Mouse (Mus musculus) heart, embryonic 15.5 days (tissue): Measurements from ENCODE around the gene Irak1bp1. TPM values are rescaled to one million over a fixed set of nuclear protein-coding genes. Genes with fewer than 3 reads are reported as not detected.

Experiments used
- ATAC-seq: fragments of 200-750 bp; cut with Nextera tagmentation; replicated peaks from 2 replicates; pipeline ENCODE4 v1.8.0; 2017; ENCODE audit warnings: low read depth, moderate TSS enrichment; ENCODE audit not compliant: insufficient number of reproducible peaks, insufficient read depth, low FRiP score
- H3K27ac ChIP-seq: fragments of 300-500 bp; sonication (generic); 2 replicates; pipeline ENCODE4 v1.5.1; 2015; ENCODE audit warnings: mild to moderate bottlenecking, inconsistent platforms
- H3K27me3 ChIP-seq: fragments of 300-500 bp; sonication (generic); 2 replicates; pipeline ENCODE4 v1.6.1; 2015; ENCODE audit warnings: inconsistent platforms
- H3K36me3 ChIP-seq: fragments of 300-500 bp; sonication (generic); 2 replicates; pipeline ENCODE4 v1.6.1; 2015; ENCODE audit warnings: mild to moderate bottlenecking, inconsistent platforms
- H3K4me1 ChIP-seq: fragments of 300-500 bp; sonication (generic); replicated peaks from 2 replicates; pipeline ENCODE4 v1.6.1; 2015; ENCODE audit warnings: inconsistent platforms
- H3K4me2 ChIP-seq: fragments of 300-500 bp; sonication (generic); 2 replicates; pipeline ENCODE4 v1.6.1; 2015; ENCODE audit warnings: inconsistent platforms, mild to moderate bottlenecking, moderate library complexity
- H3K4me3 ChIP-seq: fragments of 300-500 bp; sonication (generic); 2 replicates; pipeline ENCODE4 v1.5.1; 2015; ENCODE audit warnings: mild to moderate bottlenecking, inconsistent platforms
- H3K9ac ChIP-seq: fragments of 300-500 bp; sonication (generic); 2 replicates; pipeline ENCODE4 v1.6.1; 2015; ENCODE audit warnings: mild to moderate bottlenecking, inconsistent platforms
- H3K9me3 ChIP-seq: fragments of 300-500 bp; sonication (generic); replicated peaks from 2 replicates; pipeline ENCODE4 v1.6.1; 2016; ENCODE audit warnings: inconsistent platforms
- WGBS: fragments of 180-500 bp; shearing (Covaris S2); methylation state at CpG from one replicate; pipeline ENCODE4 v1.1.7; 2015; ENCODE audit warnings: mixed read lengths; 5-methylcytosine and 5-hydroxymethylcytosine counted together
- polyA plus RNA-seq: library from polyadenylated mRNA; unstranded; fragments of >200 nt; fragmentation: Nextera tagmentation; extraction: Ambion mirVana; gene quantifications from 2 replicates; pipeline ENCODE4 v1.2.1, GENCODE M21; 2015

Gene Irak1bp1
- polyA plus RNA-seq, 1 experiment from 2014 or later: 11.3 TPM

- H3K27me3 ChIP-seq: no peaks in the 10 kb centered on the region
These were observed 6.6 kb downstream of the Irak1bp1 start for GRCm38 (mm10) chr9:82835921-82836320.

GRCm38 (mm10) chr9:82842671-82843070 is 13.3 kb downstream of the Irak1bp1 start:
- H3K4me1 ChIP-seq: no peaks in the 10 kb centered on the region
- ATAC-seq: no peak
- H3K27ac ChIP-seq: no peak overlapping the region
- no peak overlapping the region for H3K4me3 ChIP-seq
- no peak overlapping the region for H3K4me2 ChIP-seq
- WGBS: 88% methylated on average over 4 of the region's 4 CpGs
- no peaks in the 10 kb centered on the region for H3K9me3 ChIP-seq
- no peaks in the 10 kb centered on the region for H3K27me3 ChIP-seq
- H3K9ac ChIP-seq: no peak overlapping the region
- no peaks in the 10 kb centered on the region for H3K36me3 ChIP-seq

More at GRCm38 (mm10) chr9:82835921-82836320, 6.6 kb downstream of the Irak1bp1 start:
- no peaks in the 10 kb centered on the region for H3K9me3 ChIP-seq
- no peaks in the 10 kb centered on the region for H3K4me1 ChIP-seq
- H3K27ac ChIP-seq: no peak overlapping the region
- H3K9ac ChIP-seq: no peak overlapping the region
- no peak overlapping the region for H3K4me3 ChIP-seq
- H3K36me3 ChIP-seq: no peaks in the 10 kb centered on the region
- WGBS: 75% methylated on average over 6 of the region's 6 CpGs
- ATAC-seq: no peak
- no peak overlapping the region for H3K4me2 ChIP-seq

GRCm38 (mm10) chr9:82854040-82854439 is 24.7 kb downstream of the Irak1bp1 start:
- WGBS: 41% methylated on average over 2 of the region's 2 CpGs

GRCm38 (mm10) chr9:82854973-82855614 is 25.8 kb downstream of the Irak1bp1 start:
- no peaks in the 10 kb centered on the region for H3K9me3 ChIP-seq
- no peaks in the 10 kb centered on the region for H3K36me3 ChIP-seq
- H3K4me1 ChIP-seq: peaks cover 8% of the 10 kb centered on the region; the same call in 1 of the 2 replicates
- H3K27me3 ChIP-seq: no peaks in the 10 kb centered on the region
- no peak overlapping the region for H3K27ac ChIP-seq
- H3K9ac ChIP-seq: no peak overlapping the region
- 19% methylated on average over 3 of the region's 3 CpGs for whole genome bisulfite sequencing
- H3K4me2 ChIP-seq: no peak overlapping the region
- ATAC-seq: no peak; the same call in 1 of the 2 replicates
- no peak overlapping the region for H3K4me3 ChIP-seq

More at GRCm38 (mm10) chr9:82854040-82854439, 24.7 kb downstream of the Irak1bp1 start:
- H3K4me1 ChIP-seq: peaks cover 8% of the 10 kb centered on the region; the same call in 1 of the 2 replicates
- no peak overlapping the region for H3K4me3 ChIP-seq
- no peak overlapping the region for H3K27ac ChIP-seq
- no peaks in the 10 kb centered on the region for H3K36me3 ChIP-seq
- H3K9me3 ChIP-seq: no peaks in the 10 kb centered on the region
- H3K4me2 ChIP-seq: no peak overlapping the region
- no peak for ATAC-seq
- no peak overlapping the region for H3K9ac ChIP-seq
- H3K27me3 ChIP-seq: no peaks in the 10 kb centered on the region

- Histone ChIP-seq H3K4me1 (peaks cover 8% of the 10 kb centered on the region; the same call in 1 of the 2 replicates), H3K27me3 (no peaks in the 10 kb centered on the region), H3K9ac (no peak overlapping the region), H3K27ac (no peak overlapping the region), H3K36me3 (no peaks in the 10 kb centered on the region), H3K4me3 (no peak overlapping the region), H3K9me3 (no peaks in the 10 kb centered on the region), H3K4me2 (no peak overlapping the region)
- 76% methylated on average over 4 of the region's 4 CpGs for WGBS
- ATAC-seq: no peak
These were observed 26.9 kb downstream of the Irak1bp1 start for GRCm38 (mm10) chr9:82856241-82856640.

GRCm38 (mm10) chr9:82860805-82861204 is 31.5 kb downstream of the Irak1bp1 start:
- Histone ChIP-seq H3K4me1 (no peaks in the 10 kb centered on the region), H3K36me3 (no peaks in the 10 kb centered on the region), H3K27me3 (no peaks in the 10 kb centered on the region), H3K9ac (no peak overlapping the region), H3K9me3 (no peaks in the 10 kb centered on the region), H3K4me3 (no peak overlapping the region), H3K4me2 (no peak overlapping the region), H3K27ac (no peak overlapping the region)
- ATAC-seq: no peak
- WGBS: 85% methylated on average over 2 of the region's 2 CpGs

- H3K4me3 ChIP-seq: no peak overlapping the region
- H3K9ac ChIP-seq: no peak overlapping the region
- WGBS: 68% methylated on average over 4 of the region's 4 CpGs
- H3K4me1 ChIP-seq: no peaks in the 10 kb centered on the region
- no peaks in the 10 kb centered on the region for H3K9me3 ChIP-seq
- H3K36me3 ChIP-seq: no peaks in the 10 kb centered on the region
- no peaks in the 10 kb centered on the region for H3K27me3 ChIP-seq
- no peak overlapping the region for H3K4me2 ChIP-seq
- no peak for ATAC-seq
- H3K27ac ChIP-seq: no peak overlapping the region
These were observed 32.0 kb downstream of the Irak1bp1 start for GRCm38 (mm10) chr9:82861316-82861715.

- Histone ChIP-seq H3K9ac (no peak overlapping the region), H3K27me3 (no peaks in the 10 kb centered on the region), H3K27ac (no peak overlapping the region), H3K4me3 (no peak overlapping the region), H3K4me1 (no peaks in the 10 kb centered on the region), H3K36me3 (no peaks in the 10 kb centered on the region), H3K9me3 (no peaks in the 10 kb centered on the region), H3K4me2 (no peak overlapping the region)
- 80% methylated on average over 3 of the region's 3 CpGs for WGBS
- no peak for ATAC-seq
These were observed 32.6 kb downstream of the Irak1bp1 start for GRCm38 (mm10) chr9:82861775-82862430.

GRCm38 (mm10) chr9:82866121-82866520 is 36.8 kb downstream of the Irak1bp1 start:
- no peak overlapping the region for H3K9ac ChIP-seq
- H3K4me3 ChIP-seq: no peak overlapping the region
- ATAC-seq: no peak
- peaks cover 3% of the 10 kb centered on the region for H3K36me3 ChIP-seq
- 92% methylated on average over 1 of the region's 1 CpGs for WGBS
- no peak overlapping the region for H3K4me2 ChIP-seq
- H3K9me3 ChIP-seq: no peaks in the 10 kb centered on the region
- no peak overlapping the region for H3K27ac ChIP-seq
- no peaks in the 10 kb centered on the region for H3K27me3 ChIP-seq
- no peaks in the 10 kb centered on the region for H3K4me1 ChIP-seq

- H3K36me3 ChIP-seq: peaks cover 9% of the 10 kb centered on the region
- H3K4me3 ChIP-seq: no peak overlapping the region
- H3K9ac ChIP-seq: no peak overlapping the region
- 76% methylated on average over 3 of the region's 3 CpGs for WGBS
- no peak for ATAC-seq
- no peaks in the 10 kb centered on the region for H3K4me1 ChIP-seq
- no peaks in the 10 kb centered on the region for H3K27me3 ChIP-seq
- no peak overlapping the region for H3K4me2 ChIP-seq
- H3K27ac ChIP-seq: no peak overlapping the region
- H3K9me3 ChIP-seq: no peaks in the 10 kb centered on the region
These were observed 38.4 kb downstream of the Irak1bp1 start for GRCm38 (mm10) chr9:82867698-82868097.

GRCm38 (mm10) chr9:82877078-82877477 is 47.7 kb downstream of the Irak1bp1 start:
- no peak overlapping the region for H3K9ac ChIP-seq
- no peak for ATAC-seq
- H3K4me3 ChIP-seq: no peak overlapping the region
- H3K4me2 ChIP-seq: no peak overlapping the region
- H3K4me1 ChIP-seq: no peaks in the 10 kb centered on the region
- H3K27ac ChIP-seq: no peak overlapping the region
- whole genome bisulfite sequencing: 91% methylated on average over 1 of the region's 1 CpGs
- H3K36me3 ChIP-seq: peaks cover 62% of the 10 kb centered on the region
- no peaks in the 10 kb centered on the region for H3K9me3 ChIP-seq
- H3K27me3 ChIP-seq: no peaks in the 10 kb centered on the region

GRCm38 (mm10) chr9:82884177-82884576 is 54.8 kb downstream of the Irak1bp1 start:
- Histone ChIP-seq H3K27me3 (no peaks in the 10 kb centered on the region), H3K36me3 (peaks cover 58% of the 10 kb centered on the region), H3K4me3 (no peak overlapping the region), H3K9ac (no peak overlapping the region), H3K27ac (no peak overlapping the region), H3K9me3 (no peaks in the 10 kb centered on the region), H3K4me1 (no peaks in the 10 kb centered on the region), H3K4me2 (no peak overlapping the region)
- no peak for ATAC-seq
